Comparison of ENCODE assay signal across 10 mouse cellular contexts in genomic region chr12:54205195-54205594, GRCm38 (mm10). TPM values are rescaled to one million over a fixed set of nuclear protein-coding genes. Genes with fewer than 3 reads are reported as not detected.
A peak's percentile ranks its signal among the peaks of the same experiment; 100 is the strongest.
DNase-seq lines count a peak whose midpoint lies in the region; ATAC-seq and TF ChIP-seq lines count a peak whose summit lies in the region.
"Had no signal": no experiment of that assay in that cellular context is flagged by ENCODE, and none has a peak within 500 bp of the region (broad histone marks: within the 10 kb centered on the region; RNA-seq: fewer than 3 reads in every experiment).

No protein-coding gene starts in this region.

- ATAC-seq in neutrophil, adult 5-6 weeks (ENCODE audit: extremely low read depth, insufficient number of reproducible peaks, low FRiP score, poor library complexity, severe bottlenecking), result peak; percentile 29; the same call in 1 of the 2 replicates
- no peak for ATAC-seq in monocyte, adult 5-6 weeks (replicated peaks; ENCODE audit: insufficient number of reproducible peaks, low FRiP score, low TSS enrichment, poor library complexity, severe bottlenecking)
- ATAC-seq in cerebellum, adult (ENCODE audit: insufficient number of reproducible peaks, low FRiP score, low TSS enrichment), result no peak

- peak; percentile 61 for TF ChIP-seq CTCF in layer of hippocampus, adult 2 months (conservative IDR thresholded peaks at IDR 0.05)

- no peak overlapping the region for H3K27ac ChIP-seq in layer of hippocampus, adult 2 months
- H3K27ac ChIP-seq: heart, embryonic 13.5 days; neural tube, embryonic 12.5 days had no signal

- no peak overlapping the region for H3K4me3 ChIP-seq in layer of hippocampus, adult 2 months
- H3K4me3 ChIP-seq: heart, embryonic 13.5 days; neural tube, embryonic 12.5 days had no signal

- DNase-seq in layer of hippocampus, adult 2 months (ENCODE audit: low spot score in 2 of 2), result no peak
- DNase-seq in layer of hippocampus, adult 9-10 months (ENCODE audit: low spot score), result no peak
- DNase-seq in ZHBTc4 (ENCODE audit: low read depth, low spot score), result peak; percentile 72
- peak; percentile 28 for DNase-seq in gastrocnemius, postnatal 25 days
- peak; percentile 80 to 87 for DNase-seq in kidney, postnatal 25 days

RNA-seq across cellular contexts. Expression of gene Egln3, which starts 1.5 kb away (rescaled TPM):
- total RNA-seq in layer of hippocampus, adult 2 months (2021), result 1 to 10 TPM; 4.9 TPM
- 10 to 100 TPM; 22.1 to 32.5 TPM for total RNA-seq in gastrocnemius, postnatal 25 days (2021)
- total RNA-seq in neutrophil, adult 5-6 weeks (2017), result 7.6 and 9.6 TPM in 2 replicates
- 1.8 to 4.0 TPM (median 3.6 TPM) in 3 replicates for total RNA-seq in monocyte, adult 5-6 weeks (2017)

Comparison
In these comparisons a context has a peak if more than half of its experiments do, and no peak if none do; other contexts are left out.
1. DNase-seq: peak in ZHBTc4 (single experiment), gastrocnemius, postnatal 25 days (single experiment) and kidney, postnatal 25 days (2 of 2); none in layer of hippocampus, adult 2 months (0 of 2) and layer of hippocampus, adult 9-10 months (single experiment).